Mouse (Mus musculus) hindbrain, embryonic 16.5 days (tissue): ENCODE measurements around the gene Ccdc54. TPM values are rescaled to one million over a fixed set of nuclear protein-coding genes. Genes with fewer than 3 reads are reported as not detected.

Experiments used
- ATAC-seq: fragments of 200-750 bp; cut with Nextera tagmentation; 2 replicates; pipeline ENCODE4 v1.8.0; 2017; ENCODE audit warnings: moderate TSS enrichment, moderate library complexity
- H3K27ac ChIP-seq: fragments of 300-500 bp; sonication (generic); 2 replicates; pipeline ENCODE4 v1.5.1; 2014; ENCODE audit warnings: low read depth, mild to moderate bottlenecking, control low read depth, low read length, moderate library complexity
- H3K27me3 ChIP-seq: fragments of 300-500 bp; sonication (generic); replicated peaks from 2 replicates; pipeline ENCODE4 v1.6.1; 2014; ENCODE audit warnings: low read length; ENCODE audit not compliant: control insufficient read depth, insufficient read depth
- H3K36me3 ChIP-seq: fragments of 300-500 bp; sonication (generic); 2 replicates; pipeline ENCODE4 v1.6.1; 2014; ENCODE audit warnings: mild to moderate bottlenecking, low read length, moderate library complexity, mixed read lengths; ENCODE audit not compliant: control insufficient read depth, insufficient read depth
- H3K4me1 ChIP-seq: fragments of 300-500 bp; sonication (generic); 2 replicates; pipeline ENCODE4 v1.6.1; 2014; ENCODE audit warnings: low read depth, low read length; ENCODE audit not compliant: control insufficient read depth, insufficient read depth
- H3K4me2 ChIP-seq: fragments of 300-500 bp; sonication (generic); 2 replicates; pipeline ENCODE4 v1.6.1; 2014; ENCODE audit warnings: mild to moderate bottlenecking, low read length, control low read depth, moderate library complexity
- H3K4me3 ChIP-seq: fragments of 300-500 bp; sonication (generic); 2 replicates; pipeline ENCODE4 v1.5.1; 2014; ENCODE audit warnings: mild to moderate bottlenecking, low read length, control low read depth, moderate library complexity
- H3K9ac ChIP-seq: fragments of 300-500 bp; sonication (generic); 2 replicates; pipeline ENCODE4 v1.6.1; 2014; ENCODE audit warnings: low read depth, mild to moderate bottlenecking, control low read depth, low read length, moderate library complexity
- H3K9me3 ChIP-seq: fragments of 300-500 bp; sonication (generic); 2 replicates; pipeline ENCODE4 v1.6.1; 2014; ENCODE audit warnings: mild to moderate bottlenecking, low read length, moderate library complexity; ENCODE audit not compliant: control insufficient read depth
- WGBS: fragments of 180-500 bp; shearing (Covaris S2); extraction: QIAGEN DNeasy Blood & Tissue Kit; methylation state at CpG from one replicate; pipeline ENCODE4 v1.1.7; 2014; 5-methylcytosine and 5-hydroxymethylcytosine counted together
- polyA plus RNA-seq: library from polyadenylated mRNA; unstranded; fragments of >200 nt; fragmentation: Nextera tagmentation; extraction: Ambion mirVana; gene quantifications from 2 replicates; pipeline ENCODE4 v1.2.1, GENCODE M21; 2015

Gene Ccdc54
- polyA plus RNA-seq, 1 experiment from 2014 or later = not detected

GRCm38 (mm10) chr16:50596679-50597078 is 5.7 kb upstream of the Ccdc54 start:
- no peak overlapping the region for H3K9ac ChIP-seq
- 66% methylated on average over 6 of the region's 6 CpGs for WGBS
- H3K36me3 ChIP-seq = no peaks in the 10 kb centered on the region
- no peak for ATAC-seq
- H3K27me3 ChIP-seq = no peaks in the 10 kb centered on the region
- H3K9me3 ChIP-seq = no peaks in the 10 kb centered on the region
- no peak overlapping the region for H3K4me2 ChIP-seq
- H3K27ac ChIP-seq = no peak overlapping the region
- no peak overlapping the region for H3K4me3 ChIP-seq
- no peaks in the 10 kb centered on the region for H3K4me1 ChIP-seq

- H3K4me1 ChIP-seq = no peaks in the 10 kb centered on the region
- H3K9me3 ChIP-seq = no peaks in the 10 kb centered on the region
- 67% methylated on average over 4 of the region's 4 CpGs for WGBS
- no peak overlapping the region for H3K9ac ChIP-seq
- H3K4me3 ChIP-seq = no peak overlapping the region
- no peak for ATAC-seq
- no peaks in the 10 kb centered on the region for H3K36me3 ChIP-seq
- no peaks in the 10 kb centered on the region for H3K27me3 ChIP-seq
- no peak overlapping the region for H3K27ac ChIP-seq
- H3K4me2 ChIP-seq = no peak overlapping the region
Measured at GRCm38 (mm10) chr16:50596171-50596570, 5.2 kb upstream of the Ccdc54 start.

- no peak overlapping the region for H3K27ac ChIP-seq
- 83% methylated on average over 1 of the region's 1 CpGs for WGBS
- H3K9me3 ChIP-seq = no peaks in the 10 kb centered on the region
Measured at GRCm38 (mm10) chr16:50594876-50595275, 3.9 kb upstream of the Ccdc54 start.

GRCm38 (mm10) chr16:50593361-50593760 is 2.4 kb upstream of the Ccdc54 start:
- H3K9ac ChIP-seq = no peak overlapping the region
- H3K4me1 ChIP-seq = no peaks in the 10 kb centered on the region
- no peak overlapping the region for H3K27ac ChIP-seq
- H3K4me2 ChIP-seq = no peak overlapping the region
- H3K36me3 ChIP-seq = no peaks in the 10 kb centered on the region
- H3K27me3 ChIP-seq = no peaks in the 10 kb centered on the region
- 91% methylated on average over 11 of the region's 11 CpGs for WGBS
- no peaks in the 10 kb centered on the region for H3K9me3 ChIP-seq
- no peak overlapping the region for H3K4me3 ChIP-seq
- ATAC-seq = no peak

More at GRCm38 (mm10) chr16:50594876-50595275, 3.9 kb upstream of the Ccdc54 start:
- H3K36me3 ChIP-seq = no peaks in the 10 kb centered on the region
- no peak overlapping the region for H3K9ac ChIP-seq
- H3K4me2 ChIP-seq = no peak overlapping the region
- no peak overlapping the region for H3K4me3 ChIP-seq
- H3K27me3 ChIP-seq = no peaks in the 10 kb centered on the region
- no peak for ATAC-seq
- H3K4me1 ChIP-seq = no peaks in the 10 kb centered on the region

GRCm38 (mm10) chr16:50589574-50590151 is 1.3 kb downstream of the Ccdc54 start:
- no peak for ATAC-seq
- no peak overlapping the region for H3K4me3 ChIP-seq
- no peak overlapping the region for H3K9ac ChIP-seq
- WGBS = 80% methylated on average over 11 of the region's 11 CpGs
- no peaks in the 10 kb centered on the region for H3K9me3 ChIP-seq
- no peak overlapping the region for H3K27ac ChIP-seq
- H3K4me1 ChIP-seq = no peaks in the 10 kb centered on the region
- no peaks in the 10 kb centered on the region for H3K36me3 ChIP-seq
- no peaks in the 10 kb centered on the region for H3K27me3 ChIP-seq
- no peak overlapping the region for H3K4me2 ChIP-seq

GRCm38 (mm10) chr16:50588191-50588590 is 2.8 kb downstream of the Ccdc54 start:
- Histone ChIP-seq H3K4me2 (no peak overlapping the region), H3K36me3 (no peaks in the 10 kb centered on the region), H3K9me3 (no peaks in the 10 kb centered on the region), H3K4me1 (no peaks in the 10 kb centered on the region), H3K27ac (no peak overlapping the region), H3K4me3 (no peak overlapping the region), H3K27me3 (no peaks in the 10 kb centered on the region), H3K9ac (no peak overlapping the region)
- 93% methylated on average over 1 of the region's 1 CpGs for WGBS
- ATAC-seq = no peak

GRCm38 (mm10) chr16:50587139-50587538 is 3.8 kb downstream of the Ccdc54 start:
- no peak for ATAC-seq
- H3K4me1 ChIP-seq = no peaks in the 10 kb centered on the region
- H3K4me3 ChIP-seq = no peak overlapping the region
- no peaks in the 10 kb centered on the region for H3K36me3 ChIP-seq
- no peak overlapping the region for H3K9ac ChIP-seq
- no peaks in the 10 kb centered on the region for H3K27me3 ChIP-seq
- H3K9me3 ChIP-seq = no peaks in the 10 kb centered on the region
- no peak overlapping the region for H3K4me2 ChIP-seq
- WGBS = 94% methylated on average over 7 of the region's 7 CpGs
- H3K27ac ChIP-seq = no peak overlapping the region

GRCm38 (mm10) chr16:50578361-50578760 is 12.6 kb downstream of the Ccdc54 start:
- Histone ChIP-seq H3K9ac (no peak overlapping the region), H3K4me2 (no peak overlapping the region), H3K36me3 (no peaks in the 10 kb centered on the region), H3K9me3 (no peaks in the 10 kb centered on the region), H3K27me3 (no peaks in the 10 kb centered on the region), H3K4me3 (no peak overlapping the region), H3K27ac (no peak overlapping the region), H3K4me1 (no peaks in the 10 kb centered on the region)
- 76% methylated on average over 6 of the region's 6 CpGs for WGBS
- ATAC-seq = no peak

GRCm38 (mm10) chr16:50572557-50572956 is 18.4 kb downstream of the Ccdc54 start:
- Histone ChIP-seq H3K4me2 (no peak overlapping the region), H3K4me1 (no peaks in the 10 kb centered on the region), H3K9ac (no peak overlapping the region), H3K27me3 (no peaks in the 10 kb centered on the region), H3K27ac (no peak overlapping the region), H3K36me3 (no peaks in the 10 kb centered on the region), H3K4me3 (no peak overlapping the region), H3K9me3 (no peaks in the 10 kb centered on the region)
- ATAC-seq = no peak
- WGBS = 79% methylated on average over 13 of the region's 13 CpGs
